Mouse (Mus musculus) thymus, adult 2 months (tissue): ENCODE measurements at regions not wholly inside any gene's neighbourhood (a gene's known extent, or its start where the extent isn't known, plus 50 kb on each side); places are given as distances from the start of the nearest gene placed in this dataset.

Experiments
- CTCF ChIP-seq: fragments of 200-500 bp; IDR thresholded peaks from 2 replicates; pipeline ENCODE4 v1.5.1; 2012; ENCODE audit warnings: mild to moderate bottlenecking, control low read depth, low read length, moderate library complexity, borderline replicate concordance; ENCODE audit not compliant: control insufficient read depth, poor library complexity, insufficient read depth; ENCODE audit errors: extremely low read depth
- POLR2A ChIP-seq: fragments of 200-500 bp; IDR thresholded peaks from 2 replicates; pipeline ENCODE4 v1.6.1; 2012; ENCODE audit warnings: mild to moderate bottlenecking, low read length, control low read depth, moderate library complexity; ENCODE audit not compliant: control insufficient read depth, poor library complexity, insufficient read depth; ENCODE audit errors: extremely low read depth

DNA sequence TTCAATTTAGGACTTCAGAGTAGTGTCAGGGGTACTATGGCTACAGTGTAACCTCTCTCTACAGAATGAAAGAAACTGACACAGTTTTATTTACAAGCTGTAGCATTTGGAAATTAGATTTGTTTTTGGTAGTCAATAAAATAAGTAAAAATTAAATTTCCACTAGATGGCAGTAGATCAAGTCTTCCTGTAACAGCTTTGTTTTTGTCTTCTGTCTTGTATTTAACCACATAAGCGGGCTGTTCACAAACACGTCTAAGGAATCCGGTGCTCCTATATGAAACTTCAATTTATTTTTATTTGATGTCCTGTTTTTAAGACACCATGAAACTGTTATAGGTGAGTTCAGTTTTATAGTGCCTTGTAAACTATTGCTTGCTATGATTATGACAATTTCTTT, 238.8 kb downstream of the Usp25 start:
- TF ChIP-seq CTCF: no peak
- TF ChIP-seq POLR2A: no peak
